Mouse (Mus musculus) CH12.LX (cell line): ENCODE measurements around the gene Tmpo. TPM values are rescaled to one million over a fixed set of nuclear protein-coding genes. Genes with fewer than 3 reads are reported as not detected.
A peak's percentile ranks its signal among the peaks of the same experiment; 100 is the strongest.

Source experiments
- DNase-seq: peaks from one replicate; pipeline ENCODE4 v3.0.0-alpha.2; 2013; ENCODE audit errors: extremely low read depth
- H3K27ac ChIP-seq: 2 replicates; pipeline ENCODE4 v1.5.1; 2012; ENCODE audit warnings: low read depth, mild to moderate bottlenecking, control low read depth, moderate library complexity; ENCODE audit not compliant: insufficient read depth
- H3K27me3 ChIP-seq: replicated peaks from 2 replicates; pipeline ENCODE3; 2012; ENCODE audit warnings: inconsistent platforms
- H3K36me3 ChIP-seq, 2 experiments: replicated peaks in 1 of 2; 2 replicates each; pipeline versions ENCODE3 to v1.6.1; 2012; ENCODE audit warnings: inconsistent platforms in 1 of 2, low read length in 1 of 2, mild to moderate bottlenecking in 1 of 2, mixed read lengths in 1 of 2, moderate library complexity in 1 of 2; ENCODE audit not compliant: control insufficient read depth in 1 of 2, insufficient read depth in 1 of 2
- H3K4me1 ChIP-seq, 2 experiments: 2 replicates each; pipeline ENCODE4 v1.6.1; 2012; ENCODE audit warnings: inconsistent platforms in 1 of 2, moderate library complexity in 1 of 2; ENCODE audit not compliant: insufficient read depth in 2 of 2, control insufficient read depth in 1 of 2
- H3K4me2 ChIP-seq: 2 replicates; pipeline ENCODE4 v1.6.1; 2012; ENCODE audit warnings: low read depth, mild to moderate bottlenecking, control low read depth; ENCODE audit not compliant: poor library complexity, insufficient read depth, severe bottlenecking
- H3K4me3 ChIP-seq, 3 experiments: fragments of 150-350 bp in 1 of 3; sonication (generic) in 1 of 3; replicated peaks in 1 of 3; 2 replicates each; pipeline versions ENCODE3 to v1.5.1; 2011 to 2012; ENCODE audit warnings: low read depth in 2 of 3, low read length in 2 of 3, mild to moderate bottlenecking in 2 of 3, moderate library complexity in 2 of 3, control low read depth in 1 of 3, improper control_type of control experiment in 1 of 3, inconsistent platforms in 1 of 3, mixed read lengths in 1 of 3; ENCODE audit not compliant: poor library complexity in 1 of 3
- H3K79me2 ChIP-seq: replicated peaks from 2 replicates; pipeline ENCODE4 v1.6.1; 2012; ENCODE audit warnings: mild to moderate bottlenecking, moderate library complexity; ENCODE audit not compliant: control insufficient read depth, poor library complexity, insufficient read depth, severe bottlenecking; ENCODE audit errors: extremely low read depth
- H3K9ac ChIP-seq: 2 replicates; pipeline ENCODE4 v1.6.1; 2012; ENCODE audit warnings: low read depth, mild to moderate bottlenecking, control low read depth, moderate library complexity; ENCODE audit not compliant: insufficient read depth
- H3K9me3 ChIP-seq: replicated peaks from 2 replicates; pipeline ENCODE3; 2012; ENCODE audit warnings: low read length, inconsistent platforms, mixed read lengths
- CHD2 ChIP-seq: IDR thresholded peaks from 2 replicates; pipeline ENCODE4 v1.6.1; 2011; ENCODE audit warnings: low read length, improper control_type of control experiment
- CTCF ChIP-seq, 2 experiments: IDR thresholded peaks in 1 of 2; conservative IDR thresholded peaks in 1 of 2; 2 replicates each; pipeline ENCODE4 v1.5.1; 2011 to 2012; ENCODE audit warnings: low read depth in 2 of 2, low read length in 2 of 2, improper control_type of control experiment in 1 of 2, inconsistent platforms in 1 of 2, mild to moderate bottlenecking in 1 of 2, moderate library complexity in 1 of 2
- E2F4 ChIP-seq: IDR thresholded peaks from 2 replicates; pipeline ENCODE4 v1.6.1; 2011; ENCODE audit warnings: low read depth, low read length, improper control_type of control experiment; ENCODE audit not compliant: insufficient replicate concordance
- GABPA ChIP-seq: IDR thresholded peaks from 2 replicates; pipeline ENCODE4 v1.6.1; 2012; ENCODE audit warnings: low read depth, low read length, improper control_type of control experiment, inconsistent platforms; ENCODE audit not compliant: insufficient replicate concordance
- IRF4 ChIP-seq: IDR thresholded peaks from 2 replicates; pipeline ENCODE4 v1.6.1; 2014; ENCODE audit warnings: low read depth, mild to moderate bottlenecking, inconsistent platforms, low read length, improper control_type of control experiment
- JUN ChIP-seq: IDR thresholded peaks from 2 replicates; pipeline ENCODE4 v1.6.1; 2011; ENCODE audit warnings: low read depth, mild to moderate bottlenecking, low read length, improper control_type of control experiment, moderate library complexity; ENCODE audit not compliant: insufficient read depth
- KAT2A ChIP-seq: IDR thresholded peaks from 2 replicates; pipeline ENCODE4 v1.6.1; 2012; ENCODE audit warnings: low read length, improper control_type of control experiment, inconsistent platforms; ENCODE audit not compliant: insufficient replicate concordance
- MAFK ChIP-seq: IDR thresholded peaks from 2 replicates; pipeline ENCODE4 v1.6.1; 2011; ENCODE audit warnings: low read length, improper control_type of control experiment; ENCODE audit not compliant: insufficient replicate concordance
- MAZ ChIP-seq: IDR thresholded peaks from 2 replicates; pipeline ENCODE4 v1.6.1; 2012; ENCODE audit warnings: low read depth, mild to moderate bottlenecking, inconsistent platforms, low read length, improper control_type of control experiment, moderate library complexity
- MXI1 ChIP-seq: IDR thresholded peaks from 2 replicates; pipeline ENCODE4 v1.6.1; 2011; ENCODE audit warnings: mild to moderate bottlenecking, low read depth, low read length, improper control_type of control experiment
- MYC ChIP-seq: IDR thresholded peaks from 2 replicates; pipeline ENCODE4 v1.6.1; 2011; ENCODE audit warnings: low read depth, mild to moderate bottlenecking, improper control_type of control experiment, low read length
- NELFE ChIP-seq: IDR thresholded peaks from 2 replicates; pipeline ENCODE4 v1.6.1; 2011; ENCODE audit warnings: low read depth, low read length, improper control_type of control experiment
- POLR2A ChIP-seq: IDR thresholded peaks from 2 replicates; pipeline ENCODE4 v1.6.1; 2011; ENCODE audit warnings: low read depth, mild to moderate bottlenecking, improper control_type of control experiment, low read length
- POLR2AphosphoS2 ChIP-seq: IDR thresholded peaks from 2 replicates; pipeline ENCODE4 v1.6.1; 2011; ENCODE audit warnings: low read depth, low read length, improper control_type of control experiment
- RCOR1 ChIP-seq: conservative IDR thresholded peaks from 2 replicates; pipeline ENCODE4 v1.6.1; 2012; ENCODE audit warnings: low read depth, mild to moderate bottlenecking, inconsistent platforms, low read length, improper control_type of control experiment
- SIN3A ChIP-seq: IDR thresholded peaks from 2 replicates; pipeline ENCODE4 v1.6.1; 2012; ENCODE audit warnings: low read length, improper control_type of control experiment, inconsistent platforms
- TBP ChIP-seq: conservative IDR thresholded peaks from 2 replicates; pipeline ENCODE4 v1.6.1; 2011; ENCODE audit warnings: low read depth, low read length, improper control_type of control experiment
- TCF12 ChIP-seq: IDR thresholded peaks from 2 replicates; pipeline ENCODE4 v1.6.1; 2014; ENCODE audit warnings: low read depth, mild to moderate bottlenecking, inconsistent platforms, low read length, improper control_type of control experiment
- ZC3H11A ChIP-seq: IDR thresholded peaks from 2 replicates; pipeline ENCODE4 v1.6.1; 2012; ENCODE audit warnings: low read depth, mild to moderate bottlenecking, inconsistent platforms, low read length, improper control_type of control experiment
- ZKSCAN1 ChIP-seq: IDR thresholded peaks from 2 replicates; pipeline ENCODE4 v1.6.1; 2012; ENCODE audit warnings: low read depth, inconsistent platforms, low read length, improper control_type of control experiment, borderline replicate concordance
- ZMIZ1 ChIP-seq: IDR thresholded peaks from 2 replicates; pipeline ENCODE4 v1.6.1; 2012; ENCODE audit warnings: low read depth, mild to moderate bottlenecking, inconsistent platforms, low read length, improper control_type of control experiment
- dilution Hi-C: fragments of 300-500 bp; cut with MboI; formaldehyde crosslinking; loops from 2 replicates; pipeline ENCODE4 v1.14.3; 2020; ENCODE audit warnings: low sequenced_read_pairs; ENCODE audit not compliant: extremely low pct_unique_long_range_greater_than_20kb, extremely low pct_ligation_motif_present
- in situ Hi-C: fragments of 300-500 bp; cut with MboI; formaldehyde crosslinking; loops from 3 replicates; pipeline ENCODE4 v1.14.3; 2019; ENCODE audit warnings: low sequenced_read_pairs, low pct_ligation_motif_present, low pct_unique_long_range_greater_than_20kb, mixed read lengths
- polyA plus RNA-seq: library from polyadenylated mRNA; unstranded; fragments of >175 nt; gene quantifications from 2 replicates; pipeline ENCODE4 v1.2.1, GENCODE M21; 2012; ENCODE audit warnings: low read depth; ENCODE audit not compliant: insufficient read length
- total RNA-seq, 2 experiments: library from RNA; depleted of rRNA; stranded (reverse); fragments of 300-350 nt in 1 of 2; fragments of >200 nt in 1 of 2; gene quantifications; 2 replicates each; pipeline ENCODE4 v1.2.3; 2012 to 2014

Tmpo gene
- total and polyA plus RNA-seq, 3 experiments = 163 to 467 (median 198) TPM

DNA sequence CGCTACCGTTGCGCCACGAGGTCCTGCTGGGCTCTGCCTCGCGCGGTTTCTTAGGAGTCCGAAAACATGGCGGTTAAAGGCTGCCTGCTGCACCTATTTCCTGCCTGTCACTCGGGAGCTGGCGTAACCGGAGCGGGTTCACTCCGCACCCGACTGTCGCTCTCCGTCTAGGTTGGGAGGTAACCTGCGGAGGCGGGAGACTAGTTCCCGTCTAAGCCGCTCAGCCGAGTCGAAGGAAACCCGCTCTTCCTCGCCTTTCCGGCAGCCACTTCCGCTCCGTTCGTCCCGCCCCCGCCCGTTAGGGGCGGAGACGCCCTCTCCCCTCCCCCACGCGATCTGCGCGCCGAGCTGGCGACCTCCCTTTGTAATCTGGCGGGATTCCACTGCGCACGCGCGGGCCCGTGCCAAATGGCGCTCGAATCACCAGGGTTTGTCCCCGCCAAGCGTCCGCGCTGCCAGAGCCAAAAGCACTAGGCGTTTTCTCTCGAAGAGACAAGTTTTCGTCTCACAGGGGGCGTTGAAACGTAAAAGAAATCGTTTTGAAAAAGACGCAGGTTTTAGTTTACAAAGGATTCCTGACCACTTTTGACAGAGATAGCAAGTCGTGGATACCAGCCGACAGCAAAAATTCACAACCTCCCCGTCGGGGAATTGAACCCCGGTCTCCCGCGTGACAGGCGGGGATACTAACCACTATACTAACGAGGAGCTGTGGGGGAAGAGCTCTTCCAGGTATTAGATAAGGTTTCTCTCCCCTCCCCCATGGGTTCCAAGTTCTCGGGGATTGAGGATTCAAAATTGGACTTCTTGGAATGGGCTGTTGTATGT lies 560 bp upstream of the Tmpo start (continued):
- no peak for TF ChIP-seq JUN
- TF ChIP-seq ZKSCAN1 = no peak
- no peak for TF ChIP-seq ZC3H11A
- peak; percentile 97 for TF ChIP-seq ZMIZ1
- peak; percentile 80 for TF ChIP-seq TCF12
- peak; percentile 53; the same call in 1 of the 2 replicates for TF ChIP-seq IRF4
- TF ChIP-seq TBP = peak; percentile 100
- TF ChIP-seq MXI1 = peak; percentile 79; the same call in 1 of the 2 replicates
- TF ChIP-seq MAZ = peak; percentile 66; the same call in 1 of the 2 replicates
- TF ChIP-seq MYC = peak; percentile 78
- no peak for TF ChIP-seq CTCF (conservative IDR thresholded peaks at IDR 0.05 in 1 of 2, IDR thresholded peaks at IDR 0.05 in 1 of 2; ENCODE audit: low read depth in 2 of 2, low read length in 2 of 2)
- TF ChIP-seq POLR2A = peak; percentile 91

DNA sequence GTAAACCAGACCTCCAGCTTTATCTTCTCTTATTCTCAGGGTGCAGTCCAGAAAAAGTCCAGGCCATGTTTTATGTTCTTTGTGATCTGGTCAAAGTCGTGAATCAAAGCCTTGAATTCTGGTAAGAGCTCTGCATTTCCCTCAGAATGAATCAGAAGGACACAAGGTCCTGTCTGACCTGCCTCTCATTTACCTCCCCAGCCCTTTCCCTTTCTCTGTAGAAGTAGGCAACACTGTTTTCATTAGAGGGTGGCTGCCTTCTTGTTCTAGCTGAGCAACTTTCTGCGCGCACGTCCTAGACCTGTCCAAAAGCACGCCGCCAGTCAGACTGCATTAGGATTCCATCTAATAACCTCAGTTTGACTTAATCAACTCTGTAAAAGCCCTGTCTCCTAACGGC lies 814 bp downstream of the Tmpo start:
- Histone ChIP-seq H3K4me1 (peaks cover 9 to 17% of the 10 kb centered on the region in 2 experiments; a peak in 2 of 4 replicates), H3K27ac (peak overlapping the region; percentile 66), H3K9ac (peak overlapping the region; percentile 83), H3K4me3 (peak overlapping the region; percentile 61 to 90 (median 80)), H3K36me3 (peaks cover 0 to 3% of the 10 kb centered on the region in 2 experiments), H3K4me2 (peak overlapping the region; percentile 89), H3K27me3 (no peaks in the 10 kb centered on the region), H3K79me2 (no peaks in the 10 kb centered on the region; the same call in 1 of the 2 replicates), H3K9me3 (no peaks in the 10 kb centered on the region)
- in situ Hi-C loops = no loop called here
- peak; percentile 65 for DNase-seq
- dilution Hi-C loops = no loop called here
- no peak for TF ChIP-seq MAZ
- TF ChIP-seq ZMIZ1 = no peak
- no peak for TF ChIP-seq IRF4
- TF ChIP-seq KAT2A = no peak
- TF ChIP-seq POLR2AphosphoS2 = no peak
- TF ChIP-seq MAFK = no peak
- TF ChIP-seq NELFE = 0 out of 2 replicates have a peak, but pooled peaks have one; percentile 35
- TF ChIP-seq TBP = peak; percentile 80
- no peak for TF ChIP-seq CHD2
- peak; percentile 68 for TF ChIP-seq POLR2A
- no peak for TF ChIP-seq RCOR1
- peak; percentile 61; the same call in 1 of the 2 replicates for TF ChIP-seq SIN3A
- TF ChIP-seq GABPA = no peak
- TF ChIP-seq MXI1 = 0 out of 2 replicates have a peak, but pooled peaks have one; percentile 46
- no peak for TF ChIP-seq E2F4
